Mouse (Mus musculus) hindbrain, postnatal 0 days (tissue): Measurements from ENCODE around the gene Cyp4f13. TPM values are rescaled to one million over a fixed set of nuclear protein-coding genes. Genes with fewer than 3 reads are reported as not detected.

Experiments
- ATAC-seq: fragments of 200-750 bp; cut with Nextera tagmentation; 2 replicates; pipeline ENCODE4 v1.8.0; 2017; ENCODE audit warnings: mild to moderate bottlenecking, moderate TSS enrichment, moderate library complexity
- DNase-seq: peaks from one replicate; pipeline ENCODE4 v3.0.0-alpha.2; 2015; ENCODE audit warnings: low spot score
- H3K27ac ChIP-seq: fragments of 300-500 bp; sonication (generic); 2 replicates; pipeline ENCODE4 v1.5.1; 2014; ENCODE audit warnings: mild to moderate bottlenecking
- H3K27me3 ChIP-seq: fragments of 300-500 bp; sonication (generic); 2 replicates; pipeline ENCODE4 v1.6.1; 2014; ENCODE audit warnings: low read length, mixed read lengths; ENCODE audit not compliant: insufficient read depth
- H3K36me3 ChIP-seq: fragments of 300-500 bp; sonication (generic); 2 replicates; pipeline ENCODE4 v1.6.1; 2014; ENCODE audit warnings: low read length, mixed read lengths; ENCODE audit not compliant: insufficient read depth
- H3K4me1 ChIP-seq: fragments of 300-500 bp; sonication (generic); 2 replicates; pipeline ENCODE4 v1.6.1; 2014; ENCODE audit warnings: antibody characterized with exemption, low read length, mixed read lengths; ENCODE audit not compliant: insufficient read depth
- H3K4me2 ChIP-seq: fragments of 300-500 bp; sonication (generic); 2 replicates; pipeline ENCODE4 v1.6.1; 2014; ENCODE audit warnings: low read depth, mild to moderate bottlenecking, low read length, moderate library complexity, mixed read lengths
- H3K4me3 ChIP-seq: fragments of 300-500 bp; sonication (generic); 2 replicates; pipeline ENCODE4 v1.5.1; 2014; ENCODE audit warnings: low read length
- H3K9ac ChIP-seq: fragments of 300-500 bp; sonication (generic); replicated peaks from 2 replicates; pipeline ENCODE4 v1.6.1; 2014; ENCODE audit warnings: mild to moderate bottlenecking, low read length, moderate library complexity, mixed read lengths
- H3K9me3 ChIP-seq: fragments of 300-500 bp; sonication (generic); 2 replicates; pipeline ENCODE4 v1.6.1; 2016; ENCODE audit warnings: low read length, mixed read lengths
- CTCF ChIP-seq: IDR thresholded peaks from 2 replicates; pipeline ENCODE4 v1.5.1; 2016; ENCODE audit warnings: antibody characterized with exemption, control low read depth, low read depth
- WGBS: fragments of 180-500 bp; shearing (Covaris S2); extraction: QIAGEN DNeasy Blood & Tissue Kit; methylation state at CpG from one replicate; pipeline ENCODE4 v1.1.7; 2014; 5-methylcytosine and 5-hydroxymethylcytosine counted together
- polyA plus RNA-seq: library from polyadenylated mRNA; unstranded; fragments of >200 nt; fragmentation: Nextera tagmentation; extraction: Ambion mirVana; gene quantifications from 2 replicates; pipeline ENCODE4 v1.2.1, GENCODE M21; 2015
- total RNA-seq: library from RNA; depleted of rRNA; stranded (reverse); fragments of >200 nt; gene quantifications from 2 replicates; pipeline ENCODE4 v1.2.3, GENCODE M21; 2014

Gene Cyp4f13
- total and polyA plus RNA-seq, 2 experiments from 2014 or later = 9.3 to 11.1 TPM

- Histone ChIP-seq H3K27me3 (no peaks in the 10 kb centered on the region), H3K27ac (peak within 1 kb of the TSS; percentile 71), H3K9me3 (no peaks in the 10 kb centered on the region), H3K4me2 (peak within 1 kb of the TSS; percentile 81), H3K4me1 (peaks cover 12% of the 10 kb centered on the region), H3K4me3 (peak within 1 kb of the TSS; percentile 60), H3K9ac (peak within 1 kb of the TSS; percentile 60), H3K36me3 (no peaks in the 10 kb centered on the region)
- ATAC-seq (peak; percentile 100), DNase-seq (peak; percentile 94)
- WGBS = under 1% methylated on average over 33 of the region's 33 CpGs
- TF ChIP-seq CTCF = no peak
Observed at GRCm38 (mm10) chr17:32965623-32966290, 18.6 kb upstream of the Cyp4f13 start, which contains the start of gene Zfp472. Gene Zfp472, plus strand, starts transcription at chr17:32965814.

- DNase-seq (no peak), ATAC-seq (no peak; the same call in 1 of the 2 replicates)
- Histone ChIP-seq H3K4me2 (peak overlapping the region; percentile 81), H3K27ac (peak overlapping the region; percentile 71), H3K4me1 (peaks cover 12% of the 10 kb centered on the region), H3K4me3 (peak overlapping the region; percentile 60), H3K9me3 (no peaks in the 10 kb centered on the region), H3K27me3 (no peaks in the 10 kb centered on the region), H3K36me3 (no peaks in the 10 kb centered on the region), H3K9ac (peak overlapping the region; percentile 60)
- TF ChIP-seq CTCF = no peak
- WGBS = 0% methylated on average over 14 of the region's 14 CpGs
Observed at GRCm38 (mm10) chr17:32965253-32965622, 18.0 kb upstream of the Cyp4f13 start.

DNA sequence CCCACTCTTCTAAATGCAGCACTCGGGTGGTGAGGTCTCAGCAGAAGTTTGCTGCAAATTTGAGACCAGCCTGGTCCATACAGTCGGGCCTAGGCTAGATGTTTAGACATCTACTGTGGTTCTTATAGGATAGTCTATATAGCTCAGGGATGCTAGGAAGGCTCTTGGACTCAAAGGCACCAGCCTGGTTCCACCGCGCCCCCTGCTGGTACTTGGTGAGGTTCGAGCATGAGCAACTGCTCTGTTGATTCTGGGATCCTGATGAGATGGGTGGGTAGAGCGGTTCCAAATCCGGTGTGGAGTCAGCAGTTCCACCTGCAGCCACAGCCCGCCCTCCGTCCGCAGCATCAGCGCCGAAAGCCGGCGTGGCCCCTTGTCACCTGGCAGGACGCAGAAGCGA is 4.2 kb upstream of the Cyp4f13 start:
- Histone ChIP-seq H3K9me3 (no peaks in the 10 kb centered on the region), H3K4me2 (0 out of 2 replicates have a peak overlapping the region, but pooled peaks have one; percentile 25), H3K36me3 (no peaks in the 10 kb centered on the region), H3K9ac (no peak overlapping the region), H3K4me3 (no peak overlapping the region), H3K27ac (no peak overlapping the region), H3K27me3 (no peaks in the 10 kb centered on the region), H3K4me1 (no peaks in the 10 kb centered on the region)
- DNase-seq = peak; percentile 73
- peak; percentile 73 for TF ChIP-seq CTCF
- peak; percentile 41; the same call in 1 of the 2 replicates for ATAC-seq
- WGBS = 28% methylated on average over 16 of the region's 16 CpGs

DNA sequence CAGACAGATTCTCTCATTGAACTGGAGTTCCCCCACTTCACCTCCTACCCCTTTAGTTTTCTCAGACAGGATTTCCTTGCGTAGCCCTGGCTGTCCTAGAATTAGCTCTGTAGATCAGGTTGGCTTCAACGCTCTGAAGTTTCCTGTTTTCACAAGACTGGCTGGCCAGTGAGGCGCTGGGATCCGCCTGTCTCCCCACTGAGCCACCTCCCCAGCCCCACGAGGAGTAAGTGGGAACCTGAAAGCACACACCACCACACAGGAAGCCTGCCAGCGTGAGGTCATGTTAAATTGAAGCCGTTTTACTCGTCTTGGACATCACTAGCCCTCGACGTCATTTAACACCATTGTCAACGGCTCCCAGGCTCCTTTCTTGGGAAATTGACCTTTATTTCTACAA is 3.8 kb upstream of the Cyp4f13 start:
- Histone ChIP-seq H3K27me3 (no peaks in the 10 kb centered on the region), H3K27ac (no peak overlapping the region), H3K9me3 (no peaks in the 10 kb centered on the region), H3K9ac (no peak overlapping the region), H3K4me1 (no peaks in the 10 kb centered on the region), H3K4me2 (no peak overlapping the region), H3K4me3 (no peak overlapping the region), H3K36me3 (no peaks in the 10 kb centered on the region)
- DNase-seq = no peak
- TF ChIP-seq CTCF = no peak
- ATAC-seq = no peak
- WGBS = 84% methylated on average over 11 of the region's 11 CpGs

DNA sequence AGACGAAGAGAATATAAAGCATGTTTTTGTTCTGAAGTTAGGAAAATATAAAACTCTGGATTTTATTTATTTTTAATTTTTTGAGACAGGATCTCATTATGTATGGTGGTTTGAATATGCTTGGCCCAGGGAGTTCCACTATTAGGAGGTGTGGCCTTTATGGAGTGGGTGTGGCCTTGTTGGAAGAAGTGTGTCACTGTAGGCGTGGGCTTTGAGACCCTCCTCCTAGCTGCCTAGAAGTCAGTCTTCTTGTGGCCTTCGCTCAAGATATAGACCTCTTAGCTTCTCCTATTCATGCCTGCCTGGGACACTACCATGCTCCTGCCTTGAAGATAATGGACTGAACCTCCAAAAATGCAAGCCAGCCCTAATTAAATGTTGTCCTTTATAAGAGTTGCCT is 2.9 kb upstream of the Cyp4f13 start:
- no peaks in the 10 kb centered on the region for H3K9me3 ChIP-seq
- no peak for DNase-seq
- H3K4me3 ChIP-seq = no peak overlapping the region
- no peaks in the 10 kb centered on the region for H3K36me3 ChIP-seq
- no peak overlapping the region for H3K9ac ChIP-seq
- WGBS = 89% methylated on average over 3 of the region's 3 CpGs
- no peak for ATAC-seq
- no peak overlapping the region for H3K27ac ChIP-seq
- no peak for TF ChIP-seq CTCF
- H3K4me1 ChIP-seq = no peaks in the 10 kb centered on the region
- no peaks in the 10 kb centered on the region for H3K27me3 ChIP-seq
- H3K4me2 ChIP-seq = no peak overlapping the region

GRCm38 (mm10) chr17:32946716-32947115 is 486 bp downstream of the Cyp4f13 start:
- peak overlapping the region; percentile 77 for H3K27ac ChIP-seq

DNA sequence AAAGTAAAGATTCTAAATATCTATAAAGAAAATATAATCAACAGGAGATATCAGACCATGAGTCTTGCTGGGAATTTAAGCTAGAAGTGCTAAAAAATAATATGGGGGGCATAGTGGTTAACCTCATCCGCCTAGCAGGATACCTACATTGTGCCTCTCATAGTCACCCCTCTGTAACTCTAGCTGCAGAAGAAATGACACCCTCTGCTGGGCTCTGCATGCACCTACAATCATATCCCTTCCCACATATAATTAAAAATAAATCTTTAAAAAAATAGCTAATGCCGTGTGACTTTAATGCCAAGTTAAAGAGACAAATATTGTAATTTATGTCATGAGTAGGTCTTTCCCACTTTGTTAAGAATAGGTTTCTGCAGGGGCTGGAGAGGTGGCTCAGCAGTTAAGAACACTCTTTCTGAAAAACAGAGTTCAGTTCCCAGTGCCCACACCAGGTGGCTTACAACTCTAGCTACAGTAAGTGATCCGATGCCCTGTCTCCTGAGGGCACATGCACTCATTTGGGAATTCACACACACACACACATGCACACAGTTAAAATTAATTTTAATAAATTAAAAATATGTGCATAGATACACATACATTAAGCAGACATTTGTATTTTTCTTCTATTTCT is 2.7 kb downstream of the Cyp4f13 start:
- no peak overlapping the region for H3K27ac ChIP-seq
- H3K9ac ChIP-seq = no peak overlapping the region
- H3K4me2 ChIP-seq = no peak overlapping the region
- H3K4me1 ChIP-seq = no peaks in the 10 kb centered on the region
- no peaks in the 10 kb centered on the region for H3K27me3 ChIP-seq
- no peak for DNase-seq
- H3K9me3 ChIP-seq = no peaks in the 10 kb centered on the region
- ATAC-seq = no peak
- no peak overlapping the region for H3K4me3 ChIP-seq
- WGBS = 66% methylated on average over 3 of the region's 3 CpGs
- no peaks in the 10 kb centered on the region for H3K36me3 ChIP-seq
- peak; percentile 18; the same call in 1 of the 2 replicates for TF ChIP-seq CTCF

More at GRCm38 (mm10) chr17:32946716-32947115, 486 bp downstream of the Cyp4f13 start:
- Histone ChIP-seq H3K9me3 (no peaks in the 10 kb centered on the region), H3K9ac (peak overlapping the region; percentile 66), H3K4me1 (no peaks in the 10 kb centered on the region), H3K4me3 (peak overlapping the region; percentile 51), H3K36me3 (no peaks in the 10 kb centered on the region), H3K27me3 (no peaks in the 10 kb centered on the region), H3K4me2 (peak overlapping the region; percentile 90)
- no peak for TF ChIP-seq CTCF
- 63% methylated on average over 9 of the region's 9 CpGs for WGBS
- no peak for DNase-seq
- ATAC-seq = peak; percentile 11; the same call in 1 of the 2 replicates
